ENCODE assay signal across 10 mouse cellular contexts in genomic region chr5:119370481-119370880, GRCm38 (mm10).
DNase-seq lines count a peak whose midpoint lies in the region; ATAC-seq and TF ChIP-seq lines count a peak whose summit lies in the region.
"Had no signal": no experiment of that assay in that cellular context is flagged by ENCODE, and none has a peak within 500 bp of the region (broad histone marks: within the 10 kb centered on the region; RNA-seq: fewer than 3 reads in every experiment).

No protein-coding gene starts in this region.

- 49% methylated on average over 12 of the region's 12 CpGs for WGBS in intestine, embryonic 14.5 days
- 57% methylated on average over 12 of the region's 12 CpGs for WGBS in intestine, postnatal 0 days
- 49% methylated on average over 12 of the region's 12 CpGs for WGBS in embryonic facial prominence, embryonic 12.5 days
- 7% methylated on average over 12 of the region's 12 CpGs for WGBS in forebrain, postnatal 0 days
- WGBS in midbrain, embryonic 11.5 days = 28% methylated on average over 12 of the region's 12 CpGs
- 76% methylated on average over 12 of the region's 12 CpGs for WGBS in liver, embryonic 11.5 days

- ATAC-seq in intestine, embryonic 14.5 days (replicated peaks; ENCODE audit: low FRiP score, low TSS enrichment, low read depth) = no peak
- no peak for ATAC-seq in intestine, postnatal 0 days
- ATAC-seq in embryonic facial prominence, embryonic 12.5 days (ENCODE audit: insufficient number of reproducible peaks, insufficient read depth, low FRiP score, low TSS enrichment) = no peak
- ATAC-seq in forebrain, postnatal 0 days = no peak
- ATAC-seq in midbrain, embryonic 11.5 days (ENCODE audit: low FRiP score) = no peak
- ATAC-seq in liver, embryonic 11.5 days (replicated peaks; ENCODE audit: low FRiP score) = no peak

- H3K4me2 ChIP-seq in intestine, embryonic 14.5 days (ENCODE audit: low read length) = peak overlapping the region; percentile 37
- H3K4me2 ChIP-seq in intestine, postnatal 0 days (replicated peaks; ENCODE audit: low read depth) = no peak overlapping the region; the same call in 1 of the 2 replicates
- peak overlapping the region; percentile 24 for H3K4me2 ChIP-seq in embryonic facial prominence, embryonic 12.5 days (replicated peaks)
- H3K4me2 ChIP-seq in forebrain, postnatal 0 days (ENCODE audit: low read depth) = 0 out of 2 replicates have a peak overlapping the region, but pooled peaks have one; percentile 14
- peak overlapping the region; percentile 26 for H3K4me2 ChIP-seq in midbrain, embryonic 11.5 days
- H3K4me2 ChIP-seq in liver, embryonic 11.5 days = no peak overlapping the region

- no peak overlapping the region for H3K27ac ChIP-seq in intestine, embryonic 14.5 days (ENCODE audit: low read depth)
- no peak overlapping the region for H3K27ac ChIP-seq in intestine, postnatal 0 days (ENCODE audit: low read depth, low read length)
- H3K27ac ChIP-seq in embryonic facial prominence, embryonic 12.5 days = no peak overlapping the region
- H3K27ac ChIP-seq in forebrain, postnatal 0 days (ENCODE audit: low read depth, low read length) = no peak overlapping the region
- H3K27ac ChIP-seq in midbrain, embryonic 11.5 days (ENCODE audit: low read depth, low read length) = no peak overlapping the region
- no peak overlapping the region for H3K27ac ChIP-seq in liver, embryonic 11.5 days (ENCODE audit: low read depth, low read length)

- H3K9me3 ChIP-seq in intestine, embryonic 14.5 days (ENCODE audit: control insufficient read depth, low read length) = no peaks in the 10 kb centered on the region
- no peaks in the 10 kb centered on the region for H3K9me3 ChIP-seq in intestine, postnatal 0 days (ENCODE audit: control insufficient read depth)
- no peaks in the 10 kb centered on the region for H3K9me3 ChIP-seq in embryonic facial prominence, embryonic 12.5 days
- H3K9me3 ChIP-seq in forebrain, postnatal 0 days (ENCODE audit: low read length) = no peaks in the 10 kb centered on the region
- no peaks in the 10 kb centered on the region for H3K9me3 ChIP-seq in midbrain, embryonic 11.5 days (ENCODE audit: control insufficient read depth, low read length)
- no peaks in the 10 kb centered on the region for H3K9me3 ChIP-seq in liver, embryonic 11.5 days (ENCODE audit: control insufficient read depth, low read length)

- TF ChIP-seq CTCF in intestine, postnatal 0 days (IDR thresholded peaks at IDR 0.05; ENCODE audit: low read depth) = no peak
- TF ChIP-seq CTCF in forebrain, postnatal 0 days (IDR thresholded peaks at IDR 0.05; ENCODE audit: low read depth) = no peak

- H3K4me1 ChIP-seq in intestine, embryonic 14.5 days (replicated peaks; ENCODE audit: control insufficient read depth, insufficient read depth, low read length) = peaks cover 3% of the 10 kb centered on the region; the same call in 1 of the 2 replicates
- H3K4me1 ChIP-seq in intestine, postnatal 0 days (replicated peaks; ENCODE audit: control insufficient read depth, insufficient read depth, low read length) = no peaks in the 10 kb centered on the region
- H3K4me1 ChIP-seq in embryonic facial prominence, embryonic 12.5 days = no peaks in the 10 kb centered on the region
- H3K4me1 ChIP-seq in forebrain, postnatal 0 days (ENCODE audit: insufficient read depth) = no peaks in the 10 kb centered on the region
- H3K4me1 ChIP-seq in midbrain, embryonic 11.5 days (ENCODE audit: control insufficient read depth, insufficient read depth, low read length) = peaks cover 8% of the 10 kb centered on the region
- no peaks in the 10 kb centered on the region for H3K4me1 ChIP-seq in liver, embryonic 11.5 days (replicated peaks; ENCODE audit: control insufficient read depth, insufficient read depth, low read length)

- no peak for DNase-seq in intestine, embryonic 14.5 days (ENCODE audit: low spot score)
- no peak for DNase-seq in forebrain, postnatal 0 days
- peak; percentile 93 for DNase-seq in midbrain, embryonic 11.5 days (ENCODE audit: low spot score, missing footprints)
- no peak for DNase-seq in cerebellum, postnatal 25 days
- DNase-seq in liver, embryonic 11.5 days (ENCODE audit: low spot score) = no peak
- DNase-seq in adrenal gland, adult (ENCODE audit: inconsistent age in 2 of 2, low spot score in 1 of 2) = no peak
- DNase-seq: cerebellum, adult 8-10 months had no signal

- H3K4me3 ChIP-seq in intestine, embryonic 14.5 days (ENCODE audit: low read depth, low read length) = no peak overlapping the region
- no peak overlapping the region for H3K4me3 ChIP-seq in intestine, postnatal 0 days (ENCODE audit: low read depth, low read length)
- no peak overlapping the region for H3K4me3 ChIP-seq in embryonic facial prominence, embryonic 12.5 days
- no peak overlapping the region for H3K4me3 ChIP-seq in forebrain, postnatal 0 days (ENCODE audit: low read depth, low read length)
- H3K4me3 ChIP-seq in midbrain, embryonic 11.5 days (ENCODE audit: low read depth, low read length) = no peak overlapping the region; the same call in 1 of the 2 replicates
- no peak overlapping the region for H3K4me3 ChIP-seq in liver, embryonic 11.5 days (ENCODE audit: low read depth, low read length)
- H3K4me3 ChIP-seq: erythroblast, embryonic 14.5 days had no signal

- H3K9ac ChIP-seq in intestine, embryonic 14.5 days (ENCODE audit: low read length) = no peak overlapping the region
- no peak overlapping the region for H3K9ac ChIP-seq in intestine, postnatal 0 days (ENCODE audit: low read depth, low read length)
- no peak overlapping the region for H3K9ac ChIP-seq in embryonic facial prominence, embryonic 12.5 days
- H3K9ac ChIP-seq in forebrain, postnatal 0 days = no peak overlapping the region
- H3K9ac ChIP-seq in midbrain, embryonic 11.5 days (ENCODE audit: low read length) = no peak overlapping the region
- no peak overlapping the region for H3K9ac ChIP-seq in liver, embryonic 11.5 days (ENCODE audit: low read depth, low read length)

- H3K27me3 ChIP-seq in intestine, embryonic 14.5 days (replicated peaks; ENCODE audit: control insufficient read depth, insufficient read depth, low read length) = no peaks in the 10 kb centered on the region; the same call in 1 of the 2 replicates
- H3K27me3 ChIP-seq in intestine, postnatal 0 days (replicated peaks; ENCODE audit: control insufficient read depth, insufficient read depth, low read length) = no peaks in the 10 kb centered on the region
- H3K27me3 ChIP-seq in embryonic facial prominence, embryonic 12.5 days = no peaks in the 10 kb centered on the region
- no peaks in the 10 kb centered on the region for H3K27me3 ChIP-seq in forebrain, postnatal 0 days (ENCODE audit: insufficient read depth, low read length)
- H3K27me3 ChIP-seq in midbrain, embryonic 11.5 days (ENCODE audit: control insufficient read depth, insufficient read depth, low read length) = peaks cover 16% of the 10 kb centered on the region
- no peaks in the 10 kb centered on the region for H3K27me3 ChIP-seq in liver, embryonic 11.5 days (replicated peaks; ENCODE audit: control insufficient read depth, insufficient read depth, low read length)

- no peaks in the 10 kb centered on the region for H3K36me3 ChIP-seq in intestine, embryonic 14.5 days (ENCODE audit: control insufficient read depth, insufficient read depth, low read length)
- no peaks in the 10 kb centered on the region for H3K36me3 ChIP-seq in intestine, postnatal 0 days (ENCODE audit: control insufficient read depth, insufficient read depth)
- no peaks in the 10 kb centered on the region for H3K36me3 ChIP-seq in embryonic facial prominence, embryonic 12.5 days
- H3K36me3 ChIP-seq in forebrain, postnatal 0 days (ENCODE audit: insufficient read depth) = no peaks in the 10 kb centered on the region
- no peaks in the 10 kb centered on the region for H3K36me3 ChIP-seq in midbrain, embryonic 11.5 days (ENCODE audit: control insufficient read depth, insufficient read depth, low read length)
- H3K36me3 ChIP-seq in liver, embryonic 11.5 days (ENCODE audit: control insufficient read depth, insufficient read depth, low read length) = no peaks in the 10 kb centered on the region

Comparison
In these comparisons a context has a peak if more than half of its experiments do, and no peak if none do; other contexts are left out.
1. H3K4me2 ChIP-seq: peak in intestine, embryonic 14.5 days (single experiment), embryonic facial prominence, embryonic 12.5 days (single experiment), forebrain, postnatal 0 days (single experiment) and midbrain, embryonic 11.5 days (single experiment); none in intestine, postnatal 0 days (single experiment) and liver, embryonic 11.5 days (single experiment).